Mouse (Mus musculus): Measurements from ENCODE around the gene Gm37240. TPM values are rescaled to one million over a fixed set of nuclear protein-coding genes. Genes with fewer than 3 reads are reported as not detected.

Gene Gm37240
- polyA plus RNA-seq, 1 experiment from 2014 or later: 0.08 TPM

- Histone ChIP-seq H3K4me1 (replicated peaks) (no peaks in the 10 kb centered on the region), H3K36me3 (no peaks in the 10 kb centered on the region), H3K27me3 (no peaks in the 10 kb centered on the region), H3K4me3 (no peak overlapping the region), H3K4me2 (no peak overlapping the region), H3K27ac (no peak overlapping the region), H3K9me3 (no peaks in the 10 kb centered on the region), H3K9ac (no peak overlapping the region)
- WGBS: 79% methylated on average over 4 of the region's 4 CpGs
- ATAC-seq (ENCODE audit: low FRiP score): no peak
Observed at GRCm38 (mm10) chr3:85148816-85149215, 738.5 kb downstream of the Gm37240 start.

- Histone ChIP-seq H3K27me3 (no peaks in the 10 kb centered on the region), H3K36me3 (no peaks in the 10 kb centered on the region), H3K4me3 (no peak overlapping the region), H3K27ac (no peak overlapping the region), H3K4me1 (replicated peaks) (no peaks in the 10 kb centered on the region), H3K9ac (no peak overlapping the region), H3K9me3 (no peaks in the 10 kb centered on the region), H3K4me2 (no peak overlapping the region)
- 90% methylated on average over 6 of the region's 6 CpGs for WGBS
- ATAC-seq (ENCODE audit: low FRiP score): no peak
Observed at GRCm38 (mm10) chr3:85148038-85148550, 739.2 kb downstream of the Gm37240 start.

- H3K27me3 ChIP-seq: no peaks in the 10 kb centered on the region
- H3K4me2 ChIP-seq: no peak overlapping the region
- no peak overlapping the region for H3K27ac ChIP-seq
- H3K9me3 ChIP-seq: no peaks in the 10 kb centered on the region
- H3K4me3 ChIP-seq: no peak overlapping the region
- no peaks in the 10 kb centered on the region for H3K36me3 ChIP-seq
- WGBS: 40% methylated on average over 7 of the region's 7 CpGs
- no peaks in the 10 kb centered on the region for H3K4me1 ChIP-seq (replicated peaks)
- no peak overlapping the region for H3K9ac ChIP-seq
- no peak for ATAC-seq (ENCODE audit: low FRiP score)
Observed at GRCm38 (mm10) chr3:85145568-85145967, 741.8 kb downstream of the Gm37240 start.

GRCm38 (mm10) chr3:85145076-85145475 is 742.2 kb downstream of the Gm37240 start:
- Histone ChIP-seq H3K36me3 (no peaks in the 10 kb centered on the region), H3K9me3 (no peaks in the 10 kb centered on the region), H3K27ac (no peak overlapping the region), H3K4me1 (replicated peaks) (no peaks in the 10 kb centered on the region), H3K4me3 (no peak overlapping the region), H3K27me3 (no peaks in the 10 kb centered on the region), H3K9ac (no peak overlapping the region), H3K4me2 (no peak overlapping the region)
- no peak for ATAC-seq (ENCODE audit: low FRiP score)
- 92% methylated on average over 4 of the region's 4 CpGs for WGBS

GRCm38 (mm10) chr3:85144425-85144824 is 742.9 kb downstream of the Gm37240 start:
- ATAC-seq (ENCODE audit: low FRiP score): no peak
- 85% methylated on average over 3 of the region's 3 CpGs for WGBS
- H3K4me1 ChIP-seq (replicated peaks): no peaks in the 10 kb centered on the region

GRCm38 (mm10) chr3:85140488-85140887 is 746.8 kb downstream of the Gm37240 start:
- H3K36me3 ChIP-seq: no peaks in the 10 kb centered on the region
- 27% methylated on average over 7 of the region's 7 CpGs for WGBS
- no peak overlapping the region for H3K4me3 ChIP-seq
- H3K4me1 ChIP-seq (replicated peaks): peaks cover 9% of the 10 kb centered on the region
- no peak for ATAC-seq (ENCODE audit: low FRiP score)
- H3K4me2 ChIP-seq: no peak overlapping the region
- H3K27ac ChIP-seq: no peak overlapping the region
- no peaks in the 10 kb centered on the region for H3K9me3 ChIP-seq
- no peak overlapping the region for H3K9ac ChIP-seq
- no peaks in the 10 kb centered on the region for H3K27me3 ChIP-seq

More at GRCm38 (mm10) chr3:85144425-85144824, 742.9 kb downstream of the Gm37240 start:
- no peak overlapping the region for H3K9ac ChIP-seq
- no peak overlapping the region for H3K27ac ChIP-seq
- no peak overlapping the region for H3K4me2 ChIP-seq
- no peaks in the 10 kb centered on the region for H3K36me3 ChIP-seq
- no peak overlapping the region for H3K4me3 ChIP-seq
- H3K9me3 ChIP-seq: no peaks in the 10 kb centered on the region
- no peaks in the 10 kb centered on the region for H3K27me3 ChIP-seq

- H3K4me2 ChIP-seq: no peak overlapping the region
- H3K36me3 ChIP-seq: no peaks in the 10 kb centered on the region
- no peaks in the 10 kb centered on the region for H3K27me3 ChIP-seq
- no peaks in the 10 kb centered on the region for H3K9me3 ChIP-seq
- 36% methylated on average over 2 of the region's 2 CpGs for WGBS
- H3K9ac ChIP-seq: no peak overlapping the region
- no peak overlapping the region for H3K4me3 ChIP-seq
- H3K4me1 ChIP-seq (replicated peaks): peaks cover 9% of the 10 kb centered on the region
- H3K27ac ChIP-seq: no peak overlapping the region
- ATAC-seq (ENCODE audit: low FRiP score): no peak
Observed at GRCm38 (mm10) chr3:85138407-85138806, 748.9 kb downstream of the Gm37240 start.

- Histone ChIP-seq H3K9ac (no peak overlapping the region), H3K9me3 (no peaks in the 10 kb centered on the region), H3K4me1 (replicated peaks) (peaks cover 4% of the 10 kb centered on the region), H3K27ac (no peak overlapping the region), H3K4me3 (no peak overlapping the region), H3K36me3 (no peaks in the 10 kb centered on the region), H3K4me2 (no peak overlapping the region), H3K27me3 (0 out of 2 replicates have a peak, but pooled peaks cover 3% of the 10 kb centered on the region)
- no peak for ATAC-seq (ENCODE audit: low FRiP score)
- WGBS: 78% methylated on average over 4 of the region's 4 CpGs
Observed at GRCm38 (mm10) chr3:85133561-85133960, 753.8 kb downstream of the Gm37240 start.

- H3K9me3 ChIP-seq: no peaks in the 10 kb centered on the region
- no peak overlapping the region for H3K27ac ChIP-seq
- ATAC-seq (ENCODE audit: low FRiP score): no peak
- H3K4me1 ChIP-seq (replicated peaks): no peaks in the 10 kb centered on the region
- H3K4me3 ChIP-seq: no peak overlapping the region
- no peaks in the 10 kb centered on the region for H3K36me3 ChIP-seq
- no peak overlapping the region for H3K4me2 ChIP-seq
- no peak overlapping the region for H3K9ac ChIP-seq
- 83% methylated on average over 7 of the region's 7 CpGs for WGBS
- 0 out of 2 replicates have a peak, but pooled peaks cover 6% of the 10 kb centered on the region for H3K27me3 ChIP-seq
Observed at GRCm38 (mm10) chr3:85131878-85132277, 755.4 kb downstream of the Gm37240 start.

- Histone ChIP-seq H3K27me3 (0 out of 2 replicates have a peak, but pooled peaks cover 6% of the 10 kb centered on the region), H3K9ac (no peak overlapping the region), H3K4me3 (no peak overlapping the region), H3K4me2 (no peak overlapping the region), H3K27ac (no peak overlapping the region), H3K4me1 (replicated peaks) (no peaks in the 10 kb centered on the region; the same call in 1 of the 2 replicates), H3K36me3 (no peaks in the 10 kb centered on the region), H3K9me3 (no peaks in the 10 kb centered on the region)
- ATAC-seq (ENCODE audit: low FRiP score): no peak
- 86% methylated on average over 8 of the region's 8 CpGs for WGBS
Observed at GRCm38 (mm10) chr3:85128546-85128945, 758.8 kb downstream of the Gm37240 start.

GRCm38 (mm10) chr3:85126970-85127369 is 760.3 kb downstream of the Gm37240 start:
- no peak overlapping the region for H3K9ac ChIP-seq
- no peak for ATAC-seq (ENCODE audit: low FRiP score)

GRCm38 (mm10) chr3:85125471-85125870 is 761.8 kb downstream of the Gm37240 start:
- Histone ChIP-seq H3K9ac (no peak overlapping the region), H3K4me1 (replicated peaks) (peaks cover 4% of the 10 kb centered on the region), H3K36me3 (no peaks in the 10 kb centered on the region), H3K9me3 (no peaks in the 10 kb centered on the region), H3K4me3 (no peak overlapping the region), H3K27ac (no peak overlapping the region), H3K4me2 (no peak overlapping the region), H3K27me3 (0 out of 2 replicates have a peak, but pooled peaks cover 6% of the 10 kb centered on the region)
- 90% methylated on average over 5 of the region's 5 CpGs for whole genome bisulfite sequencing
- ATAC-seq (ENCODE audit: low FRiP score): no peak

More at GRCm38 (mm10) chr3:85126970-85127369, 760.3 kb downstream of the Gm37240 start:
- no peak overlapping the region for H3K4me2 ChIP-seq
- H3K27ac ChIP-seq: no peak overlapping the region
- H3K4me3 ChIP-seq: no peak overlapping the region
- H3K9me3 ChIP-seq: no peaks in the 10 kb centered on the region
- H3K36me3 ChIP-seq: no peaks in the 10 kb centered on the region
- H3K4me1 ChIP-seq (replicated peaks): peaks cover 4% of the 10 kb centered on the region
- WGBS: 88% methylated on average over 7 of the region's 7 CpGs
- H3K27me3 ChIP-seq: 0 out of 2 replicates have a peak, but pooled peaks cover 6% of the 10 kb centered on the region

- no peak overlapping the region for H3K4me2 ChIP-seq
- WGBS: 82% methylated on average over 6 of the region's 6 CpGs
- peaks cover 4% of the 10 kb centered on the region for H3K4me1 ChIP-seq (replicated peaks)
- no peaks in the 10 kb centered on the region for H3K9me3 ChIP-seq
- no peak overlapping the region for H3K27ac ChIP-seq
- no peak overlapping the region for H3K9ac ChIP-seq
- H3K27me3 ChIP-seq: 0 out of 2 replicates have a peak, but pooled peaks cover 6% of the 10 kb centered on the region
- H3K4me3 ChIP-seq: no peak overlapping the region
- H3K36me3 ChIP-seq: no peaks in the 10 kb centered on the region
- no peak for ATAC-seq (ENCODE audit: low FRiP score)
Observed at GRCm38 (mm10) chr3:85124924-85125323, 762.4 kb downstream of the Gm37240 start.
